Mouse (Mus musculus): ENCODE results near the gene Mllt10. TPM values are rescaled to one million over a fixed set of nuclear protein-coding genes. Genes with fewer than 3 reads are reported as not detected.

The Mllt10 gene
- total and polyA plus RNA-seq, 3 experiments, result 33.3 to 64.1 TPM; not detected in 1

- peaks cover 9 to 13% of the 10 kb centered on the region in 2 experiments; a peak in 3 of 4 replicates for H3K4me1 ChIP-seq (ENCODE audit: control insufficient read depth in 1 of 2, insufficient read depth in 2 of 2, low read length in 2 of 2)
These were observed 4.9 kb downstream of the Mllt10 start for GRCm38 (mm10) chr2:18059891-18060290.

GRCm38 (mm10) chr2:18060396-18060795, 5.4 kb downstream of the Mllt10 start:
- TF ChIP-seq ZC3H11A (IDR thresholded peaks at IDR 0.05; ENCODE audit: low read depth, low read length) (no peak), USF1 (IDR thresholded peaks at IDR 0.05; ENCODE audit: low read depth, low read length) (no peak), KAT2A (conservative IDR thresholded peaks at IDR 0.05; ENCODE audit: low read depth, low read length) (no peak), ELF1 (IDR thresholded peaks at IDR 0.05; ENCODE audit: low read depth, low read length) (no peak), GATA1 (IDR thresholded peaks at IDR 0.05; ENCODE audit: low read depth, low read length) (no peak), UBTF (IDR thresholded peaks at IDR 0.05; ENCODE audit: borderline replicate concordance, insufficient read depth, low read depth, low read length) (no peak), MYB (IDR thresholded peaks at IDR 0.05; ENCODE audit: low read depth, low read length) (no peak)
- peaks cover 8 to 9% of the 10 kb centered on the region in 2 experiments; a peak in 2 of 4 replicates for H3K4me1 ChIP-seq (ENCODE audit: control insufficient read depth in 1 of 2, insufficient read depth in 2 of 2, low read length in 2 of 2)
- H3K27me3 ChIP-seq (ENCODE audit: control insufficient read depth in 1 of 2, insufficient read depth in 2 of 2, low read length in 2 of 2), result no peaks in the 10 kb centered on the region
- no peak overlapping the region for H3K9ac ChIP-seq (ENCODE audit: control insufficient read depth, low read depth, low read length, poor library complexity, severe bottlenecking)
- H3K36me3 ChIP-seq (ENCODE audit: control insufficient read depth in 1 of 2, insufficient read depth in 2 of 2, low read length in 2 of 2), result peaks cover 0 to 20% of the 10 kb centered on the region in 2 experiments; a peak in 2 of 4 replicates
- no peaks in the 10 kb centered on the region for H3K9me3 ChIP-seq (replicated peaks; ENCODE audit: insufficient read depth, low read length)
- no peak for DNase-seq (ENCODE audit: low read depth, low spot score)
- H3K4me3 ChIP-seq (ENCODE audit: control insufficient read depth in 1 of 2, insufficient read depth in 1 of 2, low read depth in 2 of 2, low read length in 2 of 2), result no peak overlapping the region
- peaks cover 30% of the 10 kb centered on the region for H3K79me2 ChIP-seq (ENCODE audit: control insufficient read depth, insufficient read depth, low read length, poor library complexity)
- H3K27ac ChIP-seq (ENCODE audit: control insufficient read depth, low read depth, low read length), result no peak overlapping the region

More at GRCm38 (mm10) chr2:18059891-18060290, 4.9 kb downstream of the Mllt10 start:
- DNase-seq (ENCODE audit: low read depth, low spot score), result no peak
- H3K27ac ChIP-seq (ENCODE audit: control insufficient read depth, low read depth, low read length), result no peak overlapping the region
- TF ChIP-seq SMC3 (IDR thresholded peaks at IDR 0.05; ENCODE audit: low read depth, low read length) (no peak), JUND (IDR thresholded peaks at IDR 0.05; ENCODE audit: low read depth, low read length) (no peak), CTCF (IDR thresholded peaks at IDR 0.05 in 2 of 3, conservative IDR thresholded peaks at IDR 0.05 in 1 of 3; ENCODE audit: control insufficient read depth in 1 of 3, insufficient read depth in 1 of 3, low read depth in 2 of 3, low read length in 3 of 3, poor library complexity in 1 of 3, severe bottlenecking in 1 of 3) (no peak), ZKSCAN1 (IDR thresholded peaks at IDR 0.05; ENCODE audit: low read depth, low read length) (no peak), RAD21 (IDR thresholded peaks at IDR 0.05; ENCODE audit: low read depth, low read length) (no peak), EP300 (IDR thresholded peaks at IDR 0.05; ENCODE audit: low read depth in 1 of 2, low read length in 2 of 2) (no peak), USF1 (IDR thresholded peaks at IDR 0.05; ENCODE audit: low read depth, low read length) (no peak), HCFC1 (IDR thresholded peaks at IDR 0.05; ENCODE audit: low read depth, low read length) (no peak), RCOR1 (IDR thresholded peaks at IDR 0.05; ENCODE audit: low read depth, low read length) (no peak), POLR2AphosphoS2 (IDR thresholded peaks at IDR 0.05; ENCODE audit: low read length) (no peak), ZC3H11A (IDR thresholded peaks at IDR 0.05; ENCODE audit: low read depth, low read length) (no peak), MAX (IDR thresholded peaks at IDR 0.05; ENCODE audit: low read length) (no peak), ZNF384 (IDR thresholded peaks at IDR 0.05; ENCODE audit: low read depth, low read length) (no peak), NRF1 (IDR thresholded peaks at IDR 0.05; ENCODE audit: insufficient read depth, low read depth, low read length, poor library complexity, severe bottlenecking) (no peak), POLR2AphosphoS5 (IDR thresholded peaks at IDR 0.05; ENCODE audit: borderline replicate concordance, low read depth, low read length) (no peak), ETS1 (IDR thresholded peaks at IDR 0.05; ENCODE audit: low read depth, low read length) (no peak), UBTF (IDR thresholded peaks at IDR 0.05; ENCODE audit: borderline replicate concordance, insufficient read depth, low read depth, low read length) (no peak), MXI1 (IDR thresholded peaks at IDR 0.05; ENCODE audit: low read depth, low read length) (no peak)
- H3K9me3 ChIP-seq (replicated peaks; ENCODE audit: insufficient read depth, low read length), result no peaks in the 10 kb centered on the region
- peaks cover 26% of the 10 kb centered on the region for H3K79me2 ChIP-seq (ENCODE audit: control insufficient read depth, insufficient read depth, low read length, poor library complexity)
- no peak overlapping the region for H3K4me3 ChIP-seq (ENCODE audit: control insufficient read depth in 1 of 2, insufficient read depth in 1 of 2, low read depth in 2 of 2, low read length in 2 of 2)
- H3K9ac ChIP-seq (ENCODE audit: control insufficient read depth, low read depth, low read length, poor library complexity, severe bottlenecking), result no peak overlapping the region
- peaks cover 0 to 20% of the 10 kb centered on the region in 2 experiments; a peak in 2 of 4 replicates for H3K36me3 ChIP-seq (ENCODE audit: control insufficient read depth in 1 of 2, insufficient read depth in 2 of 2, low read length in 2 of 2)
- H3K27me3 ChIP-seq (ENCODE audit: control insufficient read depth in 1 of 2, insufficient read depth in 2 of 2, low read length in 2 of 2), result no peaks in the 10 kb centered on the region

Measured in MEL (cell line).